Mouse (Mus musculus): Measurements from ENCODE around the gene Krt13. TPM values are rescaled to one million over a fixed set of nuclear protein-coding genes. Genes with fewer than 3 reads are reported as not detected.

Krt13 gene
- polyA plus RNA-seq (2016; fragmentation: Nextera tagmentation; extraction: Ambion mirVana) = not detected in 2 replicates

DNA sequence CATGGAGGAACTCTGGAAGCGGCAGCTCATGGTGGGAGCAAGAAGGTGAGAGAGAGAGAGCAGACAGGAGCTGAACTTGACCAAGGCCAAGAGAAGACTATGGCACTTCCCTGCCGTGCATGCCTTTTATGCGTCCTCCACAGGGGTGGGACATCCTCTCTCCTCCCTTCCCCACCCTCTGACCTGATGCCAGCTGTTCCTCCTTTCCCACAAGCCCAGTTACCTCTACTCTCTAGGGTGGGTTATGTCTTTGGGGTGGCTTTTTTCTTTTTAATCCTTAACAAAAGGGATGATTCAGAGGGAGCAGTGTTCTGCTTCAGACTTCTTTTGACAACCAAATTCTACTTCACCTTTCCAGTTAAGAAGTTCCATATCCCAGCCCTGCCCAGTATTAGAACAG, at the start of gene Krt13:
Gene Krt13, minus strand, starts transcription at position 101 of the 400 bp plus-strand sequence.
- no peaks in the 10 kb centered on the region for H3K4me1 ChIP-seq
- no peaks in the 10 kb centered on the region for H3K27me3 ChIP-seq (ENCODE audit: poor library complexity, severe bottlenecking)
- no peak within 1 kb of the TSS for H3K4me3 ChIP-seq
- no peak for DNase-seq (ENCODE audit: extremely low spot score, low spot score)
- 80% methylated on average over 3 of the region's 3 CpGs for WGBS
- H3K9me3 ChIP-seq = no peaks in the 10 kb centered on the region
- H3K36me3 ChIP-seq (replicated peaks) = no peaks in the 10 kb centered on the region
- H3K27ac ChIP-seq = no peak within 1 kb of the TSS

DNA sequence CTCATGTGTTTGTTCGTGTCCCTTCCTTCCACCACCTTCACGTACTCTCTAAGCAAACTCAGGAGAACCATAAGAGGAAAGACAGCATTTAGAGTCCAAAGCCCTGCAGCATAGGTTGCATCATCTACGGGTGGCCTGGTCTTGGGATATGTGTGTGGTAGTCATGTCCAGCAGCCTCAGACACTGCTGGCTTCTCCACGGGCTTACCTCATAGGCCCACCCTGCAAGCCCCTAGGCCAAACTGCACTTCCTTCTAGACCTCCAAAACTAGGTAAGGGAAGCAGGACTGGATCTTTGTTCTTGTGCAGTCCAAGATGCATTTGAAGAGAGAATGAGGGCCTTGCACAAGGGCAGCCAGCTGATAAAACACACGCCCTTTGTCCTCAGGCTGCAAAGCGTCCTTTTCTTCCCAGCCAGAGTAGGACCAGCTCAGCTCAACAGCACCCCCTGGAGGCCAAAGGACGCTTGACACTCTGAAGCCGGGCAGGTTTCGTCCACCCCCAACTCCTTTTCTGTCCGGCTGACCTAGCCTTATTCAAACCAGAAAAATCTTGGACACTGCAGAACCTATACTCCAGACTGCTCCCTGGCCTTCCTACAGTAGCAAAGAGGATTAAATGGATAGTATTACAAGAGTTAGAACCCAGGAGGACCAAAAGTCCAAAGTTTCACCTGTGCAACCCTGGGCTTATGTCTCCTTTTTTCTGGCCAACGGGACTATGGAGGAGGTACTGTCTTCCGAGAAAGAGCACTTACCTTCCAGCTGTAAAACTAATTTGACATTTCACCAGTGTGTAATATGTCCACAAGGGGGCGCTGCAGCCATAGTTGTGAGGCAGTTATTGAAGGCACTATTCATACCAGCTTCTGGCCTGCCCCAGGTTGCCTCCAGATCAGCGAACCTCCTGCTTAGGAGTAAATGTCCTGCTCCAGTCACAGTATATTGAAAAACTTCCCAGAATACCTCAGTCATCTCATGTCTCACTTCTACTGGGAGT, 47.7 kb upstream of the Krt13 start:
- DNase-seq (ENCODE audit: extremely low spot score, low spot score) = peak; percentile 84
- WGBS = 36% methylated on average over 14 of the region's 14 CpGs
- Histone ChIP-seq H3K9me3 (no peaks in the 10 kb centered on the region), H3K36me3 (replicated peaks) (no peaks in the 10 kb centered on the region), H3K4me3 (no peak overlapping the region), H3K27ac (peak overlapping the region; percentile 76), H3K27me3 (ENCODE audit: poor library complexity, severe bottlenecking) (no peaks in the 10 kb centered on the region), H3K4me1 (peaks cover 8% of the 10 kb centered on the region)

DNA sequence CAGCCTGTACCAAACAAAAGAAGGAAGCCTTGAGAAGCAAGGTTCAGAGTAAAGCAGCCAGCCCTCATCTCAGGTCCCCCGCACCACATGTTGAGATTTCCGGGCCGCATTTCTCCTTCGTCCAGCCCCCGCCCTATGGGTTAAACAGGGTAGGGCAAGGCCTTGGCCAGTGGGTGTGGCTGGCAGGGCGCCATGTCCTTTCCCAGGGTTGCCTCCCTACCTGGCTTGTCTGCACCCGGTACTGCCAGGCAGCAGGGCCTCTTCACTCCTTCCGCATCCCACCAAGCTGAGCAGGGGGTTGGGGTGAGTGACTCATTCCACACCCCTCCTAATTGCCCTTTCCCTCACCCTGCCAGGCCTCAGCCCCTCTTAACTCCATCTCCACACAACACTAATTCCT, 46.7 kb upstream of the Krt13 start:
- Histone ChIP-seq H3K27ac (peak overlapping the region; percentile 9; the same call in 1 of the 2 replicates), H3K4me3 (no peak overlapping the region), H3K36me3 (replicated peaks) (no peaks in the 10 kb centered on the region), H3K9me3 (no peaks in the 10 kb centered on the region), H3K27me3 (ENCODE audit: poor library complexity, severe bottlenecking) (no peaks in the 10 kb centered on the region), H3K4me1 (peaks cover 8% of the 10 kb centered on the region)
- no peak for DNase-seq (ENCODE audit: extremely low spot score, low spot score)
- 87% methylated on average over 8 of the region's 8 CpGs for WGBS

DNA sequence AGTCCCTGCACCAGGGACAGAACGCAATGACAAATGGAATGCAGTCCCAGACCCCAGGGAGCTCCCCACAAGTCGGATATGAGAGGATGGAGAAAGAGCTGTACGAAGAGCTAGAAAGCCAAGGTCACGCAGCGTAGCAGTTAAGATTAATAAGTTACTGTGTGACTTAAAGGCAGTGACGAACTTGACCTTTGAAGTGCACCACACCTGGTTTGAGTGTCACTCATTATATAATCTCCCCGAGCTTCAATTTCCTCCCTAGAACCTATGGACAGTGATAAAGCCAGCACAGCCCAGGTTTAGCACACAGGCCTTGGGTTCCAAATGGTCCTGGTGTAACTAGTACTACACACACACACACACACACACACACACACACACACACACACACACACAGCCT, 43.0 kb upstream of the Krt13 start:
- DNase-seq (ENCODE audit: extremely low spot score, low spot score) = no peak
- Histone ChIP-seq H3K4me1 (peaks cover 8% of the 10 kb centered on the region), H3K27ac (no peak overlapping the region), H3K36me3 (replicated peaks) (no peaks in the 10 kb centered on the region), H3K4me3 (no peak overlapping the region), H3K9me3 (no peaks in the 10 kb centered on the region), H3K27me3 (ENCODE audit: poor library complexity, severe bottlenecking) (no peaks in the 10 kb centered on the region)
- 67% methylated on average over 7 of the region's 7 CpGs for WGBS

DNA sequence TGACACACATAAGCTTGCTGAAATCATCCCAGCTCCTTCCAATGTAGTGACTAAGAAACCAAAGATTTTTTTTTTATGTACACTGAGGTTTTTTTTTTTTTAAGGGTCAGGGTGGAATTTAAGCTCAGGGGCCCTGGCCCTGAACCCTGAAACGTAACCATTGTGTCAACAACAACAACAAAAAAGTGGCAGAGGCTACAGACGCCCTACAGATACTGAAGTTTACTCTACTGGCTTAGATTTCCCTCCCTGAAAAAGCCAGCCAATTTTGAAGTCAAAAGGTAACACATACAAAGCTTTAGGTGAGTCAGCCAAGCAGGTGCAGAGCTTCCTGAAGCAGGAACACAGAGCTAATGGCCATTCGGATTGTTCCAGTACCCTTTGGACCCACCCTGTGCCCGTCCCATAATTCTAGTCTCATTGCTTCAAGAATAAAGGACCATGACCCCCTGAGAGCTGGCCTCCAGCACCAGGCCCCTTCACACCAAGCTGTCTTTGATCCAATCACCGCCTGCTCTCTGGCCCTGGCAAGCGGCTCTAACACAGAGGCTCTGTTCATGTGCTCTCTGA, 36.6 kb upstream of the Krt13 start:
- Histone ChIP-seq H3K4me1 (no peaks in the 10 kb centered on the region), H3K27ac (no peak overlapping the region), H3K4me3 (no peak overlapping the region), H3K36me3 (replicated peaks) (no peaks in the 10 kb centered on the region), H3K9me3 (no peaks in the 10 kb centered on the region), H3K27me3 (ENCODE audit: poor library complexity, severe bottlenecking) (no peaks in the 10 kb centered on the region)
- WGBS = 71% methylated on average over 6 of the region's 6 CpGs
- DNase-seq (ENCODE audit: extremely low spot score, low spot score) = no peak

DNA sequence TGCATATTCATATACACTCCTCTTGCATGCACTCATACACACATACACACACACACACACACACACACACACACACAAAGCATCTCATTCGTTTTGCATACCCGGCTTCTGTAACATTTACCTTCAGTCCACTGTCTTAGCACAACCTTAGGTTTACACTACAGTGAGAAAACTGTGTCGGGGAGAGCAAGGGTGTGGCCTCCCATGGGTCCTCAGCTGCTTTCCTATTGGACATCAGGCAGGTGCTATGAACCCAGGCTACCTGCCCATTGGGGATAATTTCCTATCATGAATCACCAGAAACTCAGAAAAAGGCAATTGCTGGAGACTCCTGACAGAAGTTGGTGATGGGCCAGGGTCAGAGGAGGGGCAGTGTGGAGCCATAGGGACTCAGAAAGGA, 36.0 kb upstream of the Krt13 start:
- Histone ChIP-seq H3K9me3 (no peaks in the 10 kb centered on the region), H3K27ac (no peak overlapping the region), H3K4me1 (no peaks in the 10 kb centered on the region), H3K4me3 (no peak overlapping the region), H3K36me3 (replicated peaks) (no peaks in the 10 kb centered on the region), H3K27me3 (ENCODE audit: poor library complexity, severe bottlenecking) (no peaks in the 10 kb centered on the region)
- no peak for DNase-seq (ENCODE audit: extremely low spot score, low spot score)
- 81% methylated on average over 3 of the region's 3 CpGs for WGBS

GRCm38 (mm10) chr11:100155497-100156255, 34.3 kb upstream of the Krt13 start:
- 73% methylated on average over 8 of the region's 8 CpGs for WGBS
- no peaks in the 10 kb centered on the region for H3K27me3 ChIP-seq (ENCODE audit: poor library complexity, severe bottlenecking)
- DNase-seq (ENCODE audit: extremely low spot score, low spot score) = no peak
- H3K9me3 ChIP-seq = no peaks in the 10 kb centered on the region
- no peaks in the 10 kb centered on the region for H3K4me1 ChIP-seq
- H3K36me3 ChIP-seq (replicated peaks) = no peaks in the 10 kb centered on the region
- no peak overlapping the region for H3K27ac ChIP-seq
- H3K4me3 ChIP-seq = no peak overlapping the region

- H3K9me3 ChIP-seq = no peaks in the 10 kb centered on the region
- 57% methylated on average over 9 of the region's 9 CpGs for WGBS
- peaks cover 40% of the 10 kb centered on the region for H3K27me3 ChIP-seq (ENCODE audit: poor library complexity, severe bottlenecking)
- no peak within 1 kb of the TSS for H3K27ac ChIP-seq
- peaks cover 18% of the 10 kb centered on the region for H3K4me1 ChIP-seq
- H3K36me3 ChIP-seq (replicated peaks) = no peaks in the 10 kb centered on the region
- DNase-seq (ENCODE audit: extremely low spot score, low spot score) = no peak
- H3K4me3 ChIP-seq = no peak within 1 kb of the TSS
These were observed 27.4 kb upstream of the Krt13 start, which contains the start of gene Krt19 for GRCm38 (mm10) chr11:100148615-100149330. Krt19 (minus strand) TSS chr11:100148665.

- Histone ChIP-seq H3K9me3 (no peaks in the 10 kb centered on the region), H3K4me3 (no peak overlapping the region), H3K36me3 (replicated peaks) (no peaks in the 10 kb centered on the region), H3K27me3 (ENCODE audit: poor library complexity, severe bottlenecking) (peaks cover 42% of the 10 kb centered on the region), H3K27ac (no peak overlapping the region), H3K4me1 (peaks cover 18% of the 10 kb centered on the region)
- DNase-seq (ENCODE audit: extremely low spot score, low spot score) = no peak
- WGBS = 73% methylated on average over 5 of the region's 5 CpGs
These were observed 26.4 kb upstream of the Krt13 start for GRCm38 (mm10) chr11:100147566-100148353.

GRCm38 (mm10) chr11:100145858-100146560, 24.6 kb upstream of the Krt13 start:
- no peak overlapping the region for H3K27ac ChIP-seq
- no peaks in the 10 kb centered on the region for H3K36me3 ChIP-seq (replicated peaks)
- no peaks in the 10 kb centered on the region for H3K9me3 ChIP-seq
- peaks cover 42% of the 10 kb centered on the region for H3K27me3 ChIP-seq (ENCODE audit: poor library complexity, severe bottlenecking)
- peak overlapping the region; percentile 52 for H3K4me3 ChIP-seq
- no peak for DNase-seq (ENCODE audit: extremely low spot score, low spot score)
- H3K4me1 ChIP-seq = peaks cover 18% of the 10 kb centered on the region
- 3% methylated on average over 13 of the region's 13 CpGs for WGBS

DNA sequence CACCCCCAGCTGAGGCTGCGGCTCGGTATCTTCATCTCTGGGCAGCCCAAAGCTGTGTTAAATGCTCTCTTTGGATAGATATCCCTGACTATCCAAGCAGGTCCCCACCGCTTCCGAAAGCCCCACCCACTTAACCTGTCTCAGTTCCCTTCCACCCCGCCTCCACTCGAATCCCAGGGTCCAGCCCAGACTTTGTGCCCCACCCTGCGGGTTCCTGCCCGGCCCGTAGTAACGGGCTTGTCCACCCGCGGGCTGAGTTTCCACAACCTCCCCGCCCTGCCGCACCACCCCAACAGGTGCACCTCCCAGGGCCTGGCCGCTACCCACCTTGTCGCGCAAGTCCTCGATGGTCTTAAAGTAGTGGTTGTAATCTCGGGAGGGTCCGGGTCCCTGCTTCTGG, 23.7 kb upstream of the Krt13 start:
- peaks cover 18% of the 10 kb centered on the region for H3K4me1 ChIP-seq
- H3K4me3 ChIP-seq = peak overlapping the region; percentile 52
- no peaks in the 10 kb centered on the region for H3K36me3 ChIP-seq (replicated peaks)
- H3K27me3 ChIP-seq (ENCODE audit: poor library complexity, severe bottlenecking) = peaks cover 42% of the 10 kb centered on the region
- no peak for DNase-seq (ENCODE audit: extremely low spot score, low spot score)
- no peaks in the 10 kb centered on the region for H3K9me3 ChIP-seq
- WGBS = under 1% methylated on average over 20 of the region's 20 CpGs
- no peak overlapping the region for H3K27ac ChIP-seq

Measured in forebrain, embryonic 10.5 days (tissue).